Mouse (Mus musculus) stomach, embryonic 14.5 days (tissue): ENCODE measurements around the gene Ptpra. TPM values are rescaled to one million over a fixed set of nuclear protein-coding genes. Genes with fewer than 3 reads are reported as not detected.
A peak's percentile ranks its signal among the peaks of the same experiment; 100 is the strongest.

Source experiments
- ATAC-seq: fragments of 200-750 bp; cut with Nextera tagmentation; 2 replicates; pipeline ENCODE4 v1.8.0; 2017; ENCODE audit warnings: low read depth, moderate TSS enrichment; ENCODE audit not compliant: insufficient number of reproducible peaks, insufficient read depth, low FRiP score
- H3K27ac ChIP-seq: fragments of 300-500 bp; sonication (generic); 2 replicates; pipeline ENCODE4 v1.5.1; 2014; ENCODE audit warnings: mild to moderate bottlenecking, low read length, moderate library complexity, mixed read lengths
- H3K27me3 ChIP-seq: fragments of 300-500 bp; sonication (generic); 2 replicates; pipeline ENCODE4 v1.6.1; 2014; ENCODE audit warnings: low read length, control low read depth, mixed read lengths; ENCODE audit not compliant: control insufficient read depth, insufficient read depth
- H3K36me3 ChIP-seq: fragments of 300-500 bp; sonication (generic); 2 replicates; pipeline ENCODE4 v1.6.1; 2014; ENCODE audit warnings: mild to moderate bottlenecking, control low read depth, low read length, moderate library complexity, mixed read lengths; ENCODE audit not compliant: control insufficient read depth, insufficient read depth
- H3K4me1 ChIP-seq: fragments of 300-500 bp; sonication (generic); 2 replicates; pipeline ENCODE4 v1.6.1; 2014; ENCODE audit warnings: low read length, control low read depth, mixed read lengths; ENCODE audit not compliant: control insufficient read depth, insufficient read depth
- H3K4me2 ChIP-seq: fragments of 300-500 bp; sonication (generic); replicated peaks from 2 replicates; pipeline ENCODE4 v1.6.1; 2014; ENCODE audit warnings: low read depth, low read length, control low read depth
- H3K4me3 ChIP-seq: fragments of 300-500 bp; sonication (generic); 2 replicates; pipeline ENCODE4 v1.5.1; 2014; ENCODE audit warnings: low read depth, low read length, control low read depth
- H3K9ac ChIP-seq: fragments of 300-500 bp; sonication (generic); replicated peaks from 2 replicates; pipeline ENCODE4 v1.6.1; 2014; ENCODE audit warnings: low read depth, mild to moderate bottlenecking, control low read depth, low read length, moderate library complexity, mixed read lengths
- H3K9me3 ChIP-seq: fragments of 300-500 bp; sonication (generic); 2 replicates; pipeline ENCODE4 v1.6.1; 2016; ENCODE audit warnings: low read depth, low read length, control low read depth; ENCODE audit not compliant: control insufficient read depth
- WGBS: fragments of 180-500 bp; shearing (Covaris S2); extraction: QIAGEN DNeasy Blood & Tissue Kit; methylation state at CpG from one replicate; pipeline ENCODE4 v1.1.7; 2014; 5-methylcytosine and 5-hydroxymethylcytosine counted together
- polyA plus RNA-seq: library from polyadenylated mRNA; unstranded; fragments of >200 nt; fragmentation: Nextera tagmentation; extraction: Ambion mirVana; gene quantifications from 2 replicates; pipeline ENCODE4 v1.2.1, GENCODE M21; 2014

Gene Ptpra
- polyA plus RNA-seq, 1 experiment from 2014 or later = 110 TPM

DNA sequence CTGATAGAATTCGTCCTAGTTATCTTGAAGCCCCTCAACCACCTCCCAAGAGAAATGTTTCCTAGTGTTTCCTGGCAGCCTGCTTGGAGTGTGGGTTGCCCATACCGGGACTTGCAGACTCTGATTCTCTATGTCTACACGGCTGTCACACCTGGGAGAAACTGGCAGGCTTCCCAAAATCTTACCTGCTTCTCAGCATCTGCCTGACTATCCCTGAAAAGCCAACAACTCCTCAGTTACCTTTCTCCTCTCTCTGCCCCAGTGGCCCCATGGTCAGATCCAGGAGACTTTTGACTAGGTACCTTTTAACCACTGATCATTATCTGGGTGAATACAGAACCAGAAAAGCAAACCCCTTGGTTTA, 1.6 kb downstream of the Ptpra start:
- Histone ChIP-seq H3K36me3 (no peaks in the 10 kb centered on the region), H3K27me3 (no peaks in the 10 kb centered on the region), H3K4me1 (peaks cover 19% of the 10 kb centered on the region; the same call in 1 of the 2 replicates), H3K27ac (no peak overlapping the region), H3K9ac (no peak overlapping the region), H3K9me3 (no peaks in the 10 kb centered on the region), H3K4me2 (peak overlapping the region; percentile 61), H3K4me3 (peak overlapping the region; percentile 82; the same call in 1 of the 2 replicates)
- 64% methylated on average over 3 of the region's 3 CpGs for WGBS
- no peak for ATAC-seq

- H3K4me3 ChIP-seq = no peak overlapping the region
- H3K36me3 ChIP-seq = no peaks in the 10 kb centered on the region
- no peak overlapping the region for H3K4me2 ChIP-seq
- 62% methylated on average over 2 of the region's 2 CpGs for WGBS
- ATAC-seq = no peak
- H3K27me3 ChIP-seq = no peaks in the 10 kb centered on the region
- peaks cover 19% of the 10 kb centered on the region; the same call in 1 of the 2 replicates for H3K4me1 ChIP-seq
- H3K27ac ChIP-seq = no peak overlapping the region
- H3K9me3 ChIP-seq = no peaks in the 10 kb centered on the region
- no peak overlapping the region for H3K9ac ChIP-seq
These were observed 2.2 kb downstream of the Ptpra start for GRCm38 (mm10) chr2:130452266-130452665.

GRCm38 (mm10) chr2:130453421-130453820, 3.3 kb downstream of the Ptpra start:
- ATAC-seq = no peak
- H3K27ac ChIP-seq = no peak overlapping the region
- WGBS = 66% methylated on average over 6 of the region's 6 CpGs
- no peaks in the 10 kb centered on the region for H3K9me3 ChIP-seq
- peaks cover 19% of the 10 kb centered on the region; the same call in 1 of the 2 replicates for H3K4me1 ChIP-seq
- H3K4me3 ChIP-seq = no peak overlapping the region
- no peaks in the 10 kb centered on the region for H3K36me3 ChIP-seq
- H3K27me3 ChIP-seq = no peaks in the 10 kb centered on the region
- H3K4me2 ChIP-seq = no peak overlapping the region
- no peak overlapping the region for H3K9ac ChIP-seq

DNA sequence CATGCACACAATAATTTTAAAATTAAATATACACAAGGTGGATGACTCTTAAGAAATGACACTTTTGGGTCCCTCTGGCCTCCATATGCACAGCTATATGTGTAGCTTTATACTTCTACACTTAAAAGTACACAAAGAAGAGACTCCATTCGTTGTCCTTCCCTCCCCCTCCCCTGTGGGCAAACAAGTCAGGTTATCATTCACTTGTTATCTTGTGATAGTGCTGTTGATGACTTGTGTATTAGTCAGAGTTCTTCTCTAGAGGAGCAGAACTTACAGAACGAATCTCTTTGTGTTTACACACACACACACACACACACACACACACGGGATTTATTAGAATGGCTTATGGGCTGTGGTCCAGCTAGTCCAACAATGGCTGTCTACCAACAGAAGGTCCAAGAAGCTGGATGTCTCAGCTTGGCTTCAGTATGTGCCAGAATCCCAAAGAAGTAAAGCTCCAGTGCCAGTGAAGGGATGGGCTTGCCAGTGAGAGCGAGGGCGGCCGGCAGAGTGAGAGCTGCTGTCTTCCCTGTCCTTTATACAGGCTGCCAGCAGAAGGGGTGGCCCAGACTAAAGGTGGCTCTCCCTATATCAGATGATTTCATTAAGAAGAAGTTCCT, 4.8 kb downstream of the Ptpra start:
- WGBS = 61% methylated on average over 6 of the region's 6 CpGs
- no peak for ATAC-seq
- Histone ChIP-seq H3K9ac (no peak overlapping the region), H3K27me3 (no peaks in the 10 kb centered on the region), H3K4me3 (no peak overlapping the region), H3K4me2 (no peak overlapping the region), H3K27ac (no peak overlapping the region), H3K9me3 (no peaks in the 10 kb centered on the region), H3K4me1 (peaks cover 14% of the 10 kb centered on the region; the same call in 1 of the 2 replicates), H3K36me3 (no peaks in the 10 kb centered on the region)

GRCm38 (mm10) chr2:130457871-130458270, 7.8 kb downstream of the Ptpra start:
- Histone ChIP-seq H3K9me3 (no peaks in the 10 kb centered on the region), H3K4me2 (no peak overlapping the region), H3K27me3 (no peaks in the 10 kb centered on the region), H3K27ac (no peak overlapping the region), H3K9ac (no peak overlapping the region), H3K36me3 (no peaks in the 10 kb centered on the region), H3K4me1 (0 out of 2 replicates have a peak, but pooled peaks cover 11% of the 10 kb centered on the region), H3K4me3 (no peak overlapping the region)
- WGBS = 87% methylated on average over 3 of the region's 3 CpGs
- ATAC-seq = no peak

- Histone ChIP-seq H3K9ac (no peak overlapping the region), H3K27me3 (no peaks in the 10 kb centered on the region), H3K4me2 (no peak overlapping the region), H3K4me1 (0 out of 2 replicates have a peak, but pooled peaks cover 11% of the 10 kb centered on the region), H3K27ac (no peak overlapping the region), H3K36me3 (no peaks in the 10 kb centered on the region), H3K9me3 (no peaks in the 10 kb centered on the region), H3K4me3 (no peak overlapping the region)
- WGBS = 89% methylated on average over 3 of the region's 3 CpGs
- no peak for ATAC-seq
These were observed 9.5 kb downstream of the Ptpra start for GRCm38 (mm10) chr2:130459576-130459975.

- Histone ChIP-seq H3K27ac (no peak overlapping the region), H3K36me3 (no peaks in the 10 kb centered on the region), H3K4me1 (0 out of 2 replicates have a peak, but pooled peaks cover 9% of the 10 kb centered on the region), H3K4me2 (no peak overlapping the region), H3K9me3 (no peaks in the 10 kb centered on the region), H3K4me3 (no peak overlapping the region), H3K9ac (no peak overlapping the region), H3K27me3 (no peaks in the 10 kb centered on the region)
- WGBS = 37% methylated on average over 15 of the region's 15 CpGs
- no peak for ATAC-seq
These were observed 11.4 kb downstream of the Ptpra start for GRCm38 (mm10) chr2:130461287-130462071.

GRCm38 (mm10) chr2:130466438-130466837, 16.4 kb downstream of the Ptpra start:
- no peaks in the 10 kb centered on the region for H3K9me3 ChIP-seq
- ATAC-seq = no peak
- no peaks in the 10 kb centered on the region for H3K36me3 ChIP-seq
- no peak overlapping the region for H3K4me3 ChIP-seq
- WGBS = 79% methylated on average over 1 of the region's 1 CpGs
- H3K27ac ChIP-seq = no peak overlapping the region
- H3K4me2 ChIP-seq = no peak overlapping the region
- no peaks in the 10 kb centered on the region for H3K27me3 ChIP-seq
- H3K4me1 ChIP-seq = 0 out of 2 replicates have a peak, but pooled peaks cover 4% of the 10 kb centered on the region
- H3K9ac ChIP-seq = no peak overlapping the region
